ENCODE assay signal across 8 mouse cellular contexts in the genomic region with DNA sequence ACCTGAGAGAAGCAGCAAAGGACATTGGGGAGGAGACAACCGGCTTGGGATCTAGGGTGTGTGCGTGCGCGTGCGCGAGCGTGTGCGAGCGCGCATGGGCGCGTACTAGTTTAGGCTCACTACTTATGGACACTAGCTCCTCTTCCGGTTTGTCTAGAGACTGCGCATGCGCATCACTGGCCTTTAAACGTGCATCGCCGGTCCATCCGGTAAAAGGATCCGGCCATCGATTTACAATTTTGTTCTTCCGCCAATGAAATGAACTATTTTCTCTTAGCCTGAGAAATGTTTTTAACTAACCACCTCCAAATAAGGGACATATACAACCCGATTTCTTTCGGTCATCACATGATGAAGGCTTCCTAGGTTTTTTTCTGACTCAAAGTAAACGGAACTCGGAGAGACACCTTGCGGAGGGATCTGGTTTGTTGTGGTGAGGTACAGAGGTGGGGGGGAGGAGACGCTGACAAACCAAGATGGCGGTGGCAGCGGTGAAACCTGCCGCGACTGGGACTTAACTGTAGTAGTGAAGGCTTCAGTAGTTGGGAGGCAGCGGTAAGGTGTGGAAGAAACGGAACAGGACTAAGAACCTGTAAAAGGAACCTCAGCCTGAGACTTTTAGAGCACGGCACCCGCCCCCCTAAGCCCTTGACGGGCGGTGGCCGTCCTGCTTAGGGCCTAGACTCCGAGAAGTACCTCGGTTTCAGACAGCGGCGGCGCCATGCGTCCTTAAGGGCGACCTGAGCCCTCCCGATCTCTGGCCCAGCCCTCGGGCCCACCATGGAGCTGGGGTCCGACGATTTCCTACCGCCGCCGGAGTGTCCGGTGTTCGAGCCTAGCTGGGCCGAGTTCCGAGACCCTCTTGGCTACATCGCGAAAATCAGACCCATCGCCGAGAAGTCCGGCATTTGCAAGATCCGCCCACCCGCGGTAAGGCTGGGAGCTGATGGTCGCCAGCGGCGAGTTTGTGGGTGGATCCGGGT. TPM values are rescaled to one million over a fixed set of nuclear protein-coding genes. Genes with fewer than 3 reads are reported as not detected.
DNase-seq lines count a peak whose midpoint lies in the region; ATAC-seq and TF ChIP-seq lines count a peak whose summit lies in the region.

A gene (plus strand): TSS at position 240 of the 983 bp plus-strand sequence.

- under 1% methylated on average over 69 of the region's 69 CpGs for WGBS in heart, embryonic 11.5 days (ENCODE audit: insufficient replicate concordance)
- under 1% methylated on average over 69 of the region's 69 CpGs for WGBS in kidney, embryonic 16.5 days
- WGBS in liver, adult 2 months: under 1% methylated on average over 59 of the region's 69 CpGs

- peak; percentile 100 for DNase-seq in brain, embryonic 14.5 days (ENCODE audit: low read depth)
- peak; percentile 95 for DNase-seq in liver, adult 2 months (ENCODE audit: extremely low read depth, low read depth, low spot score)
- DNase-seq in splenic B cell, adult 2 months (ENCODE audit: low read depth, low spot score): peak; percentile 97

- H3K4me1 ChIP-seq in erythroblast, embryonic 14.5 days (ENCODE audit: control insufficient read depth): peaks cover 29% of the 10 kb centered on the region
- H3K4me1 ChIP-seq in heart, embryonic 11.5 days (ENCODE audit: control insufficient read depth, insufficient read depth, low read length): peaks cover 11% of the 10 kb centered on the region
- peaks cover 11% of the 10 kb centered on the region for H3K4me1 ChIP-seq in kidney, embryonic 16.5 days (ENCODE audit: insufficient read depth, low read length)
- peaks cover 12% of the 10 kb centered on the region for H3K4me1 ChIP-seq in liver, adult 2 months (ENCODE audit: control insufficient read depth, insufficient read depth, low read length)

- TF ChIP-seq POLR2A in brain, embryonic 14.5 days (IDR thresholded peaks at IDR 0.05; ENCODE audit: borderline replicate concordance, extremely low read depth, insufficient read depth, insufficient read length, poor library complexity, severe bottlenecking): peak; percentile 39; the same call in 1 of the 2 replicates
- 0 out of 2 replicates have a peak, but pooled peaks have one; percentile 50 for TF ChIP-seq POLR2A in liver, adult 2 months (IDR thresholded peaks at IDR 0.05; ENCODE audit: extremely low read depth, insufficient read depth, low read length)
- peak; percentile 76 for TF ChIP-seq POLR2A in myocyte (IDR thresholded peaks at IDR 0.05; ENCODE audit: insufficient read length, low read depth)

- H3K27me3 ChIP-seq in C2C12 (ENCODE audit: control insufficient read depth, insufficient read depth, insufficient read length) (no peaks in the 10 kb centered on the region), myocyte (ENCODE audit: control insufficient read depth, insufficient read depth, insufficient read length) (no peaks in the 10 kb centered on the region)
- H3K27me3 ChIP-seq in erythroblast, embryonic 14.5 days (ENCODE audit: control insufficient read depth): no peaks in the 10 kb centered on the region
- H3K27me3 ChIP-seq in heart, embryonic 11.5 days (ENCODE audit: control insufficient read depth, insufficient read depth, low read length): no peaks in the 10 kb centered on the region; the same call in 1 of the 2 replicates
- H3K27me3 ChIP-seq in kidney, embryonic 16.5 days (ENCODE audit: insufficient read depth, low read length): no peaks in the 10 kb centered on the region
- no peaks in the 10 kb centered on the region for H3K27me3 ChIP-seq in liver, adult 2 months (ENCODE audit: control insufficient read depth, insufficient read depth, low read length)
- no peaks in the 10 kb centered on the region for H3K27me3 ChIP-seq in splenic B cell, adult 2 months (ENCODE audit: control insufficient read depth, insufficient read depth, low read length, poor library complexity, severe bottlenecking)

- peak; percentile 97 for ATAC-seq in heart, embryonic 11.5 days (replicated peaks; ENCODE audit: insufficient number of reproducible peaks, low FRiP score, low TSS enrichment)
- peak; percentile 99 for ATAC-seq in kidney, embryonic 16.5 days (ENCODE audit: low FRiP score, low TSS enrichment)

- peak within 1 kb of the TSS; percentile 97 for H3K9ac ChIP-seq in heart, embryonic 11.5 days (ENCODE audit: low read depth, low read length)
- H3K9ac ChIP-seq in kidney, embryonic 16.5 days (replicated peaks; ENCODE audit: low read length): peak within 1 kb of the TSS; percentile 97
- peak within 1 kb of the TSS; percentile 98 for H3K9ac ChIP-seq in liver, adult 2 months (ENCODE audit: low read depth, low read length)

- H3K4me2 ChIP-seq in heart, embryonic 11.5 days: peak within 1 kb of the TSS; percentile 65
- H3K4me2 ChIP-seq in kidney, embryonic 16.5 days (replicated peaks; ENCODE audit: low read depth, low read length): peak within 1 kb of the TSS; percentile 67
- peak within 1 kb of the TSS; percentile 89 for H3K4me2 ChIP-seq in myocyte (ENCODE audit: low read depth)

- peak within 1 kb of the TSS; percentile 50 for H3K27ac ChIP-seq in heart, embryonic 11.5 days (ENCODE audit: low read depth, low read length)
- H3K27ac ChIP-seq in kidney, embryonic 16.5 days (ENCODE audit: low read length): peak within 1 kb of the TSS; percentile 76
- peak within 1 kb of the TSS; percentile 91 for H3K27ac ChIP-seq in liver, adult 2 months (replicated peaks; ENCODE audit: insufficient read depth, low read depth, low read length)

- peaks cover 14% of the 10 kb centered on the region for H3K36me3 ChIP-seq in C2C12 (ENCODE audit: control insufficient read depth, insufficient read depth)
- peaks cover 27% of the 10 kb centered on the region for H3K36me3 ChIP-seq in erythroblast, embryonic 14.5 days (ENCODE audit: control insufficient read depth)
- H3K36me3 ChIP-seq in heart, embryonic 11.5 days (ENCODE audit: control insufficient read depth, insufficient read depth, low read length): no peaks in the 10 kb centered on the region
- H3K36me3 ChIP-seq in kidney, embryonic 16.5 days (ENCODE audit: insufficient read depth, low read length): peaks cover 6% of the 10 kb centered on the region; the same call in 1 of the 2 replicates
- peaks cover 7% of the 10 kb centered on the region; the same call in 1 of the 2 replicates for H3K36me3 ChIP-seq in liver, adult 2 months (ENCODE audit: control insufficient read depth, insufficient read depth, low read length)
- H3K36me3 ChIP-seq in myocyte (ENCODE audit: control insufficient read depth, insufficient read depth): no peaks in the 10 kb centered on the region
- no peaks in the 10 kb centered on the region for H3K36me3 ChIP-seq in splenic B cell, adult 2 months (ENCODE audit: control insufficient read depth, insufficient read depth, low read length, poor library complexity, severe bottlenecking)

- peak within 1 kb of the TSS; percentile 99 for H3K4me3 ChIP-seq in C2C12 (ENCODE audit: insufficient read depth, poor library complexity, severe bottlenecking)
- H3K4me3 ChIP-seq in erythroblast, embryonic 14.5 days (replicated peaks): peak within 1 kb of the TSS; percentile 100
- H3K4me3 ChIP-seq in heart, embryonic 11.5 days (ENCODE audit: low read depth, low read length): peak within 1 kb of the TSS; percentile 87
- H3K4me3 ChIP-seq in kidney, embryonic 16.5 days (ENCODE audit: low read length): peak within 1 kb of the TSS; percentile 96
- peak within 1 kb of the TSS; percentile 97 for H3K4me3 ChIP-seq in liver, adult 2 months (ENCODE audit: insufficient read depth, low read depth, low read length)
- H3K4me3 ChIP-seq in myocyte: peak within 1 kb of the TSS; percentile 98

- no peak for TF ChIP-seq CTCF in C2C12 (IDR thresholded peaks at IDR 0.05; ENCODE audit: control insufficient read depth, insufficient read depth, insufficient read length)
- no peak for TF ChIP-seq CTCF in brain, embryonic 14.5 days (IDR thresholded peaks at IDR 0.05; ENCODE audit: borderline replicate concordance, extremely low read depth, insufficient read depth, insufficient read length)
- no peak for TF ChIP-seq CTCF in liver, adult 2 months (IDR thresholded peaks at IDR 0.05; ENCODE audit: low read depth, low read length)

- peak within 1 kb of the TSS; percentile 99 for H3ac ChIP-seq in C2C12 (ENCODE audit: control insufficient read depth, insufficient read length, low read depth)
- H3ac ChIP-seq in myocyte (ENCODE audit: control insufficient read depth, insufficient read length): peak within 1 kb of the TSS; percentile 27

- no peaks in the 10 kb centered on the region for H3K9me3 ChIP-seq in erythroblast, embryonic 14.5 days (ENCODE audit: control insufficient read depth, low read length)
- H3K9me3 ChIP-seq in heart, embryonic 11.5 days (replicated peaks; ENCODE audit: control insufficient read depth, low read length): no peaks in the 10 kb centered on the region
- no peaks in the 10 kb centered on the region for H3K9me3 ChIP-seq in kidney, embryonic 16.5 days (ENCODE audit: low read length)

- peaks cover 44% of the 10 kb centered on the region for H3K79me3 ChIP-seq in C2C12 (ENCODE audit: low read depth)

- peaks cover 49% of the 10 kb centered on the region for H3K79me2 ChIP-seq in C2C12 (ENCODE audit: control insufficient read depth, insufficient read depth)
- H3K79me2 ChIP-seq in liver, adult 2 months (ENCODE audit: control insufficient read depth, insufficient read depth, low read length): peaks cover 26% of the 10 kb centered on the region
- H3K79me2 ChIP-seq in myocyte (ENCODE audit: control insufficient read depth, insufficient read depth): peaks cover 47% of the 10 kb centered on the region

TF ChIP-seq in C2C12, 6 proteins besides CTCF, POLR2A, EP300 and RAD21 (continues in another document):
- no peak for TF ChIP-seq MYOG (IDR thresholded peaks at IDR 0.05; ENCODE audit: control insufficient read depth, extremely low read depth, insufficient read length)
- TF ChIP-seq FOSL1 (IDR thresholded peaks at IDR 0.05; ENCODE audit: insufficient read depth, low read length, poor library complexity, severe bottlenecking): no peak
- no peak for TF ChIP-seq CEBPB (IDR thresholded peaks at IDR 0.05; ENCODE audit: low read depth)
- no peak for TF ChIP-seq USF1 (IDR thresholded peaks at IDR 0.05; ENCODE audit: low read depth)

TF ChIP-seq in myocyte, 11 proteins besides CTCF, POLR2A, EP300 and RAD21 (continues in another document):
- TF ChIP-seq MYOG (IDR thresholded peaks at IDR 0.05; ENCODE audit: control insufficient read depth in 1 of 3, insufficient read depth in 1 of 3, insufficient read length in 2 of 3, low read depth in 2 of 3): no peak
- no peak for TF ChIP-seq CEBPB (IDR thresholded peaks at IDR 0.05; ENCODE audit: insufficient read depth, poor library complexity, severe bottlenecking)
- peak; percentile 90 for TF ChIP-seq SRF (IDR thresholded peaks at IDR 0.05; ENCODE audit: control insufficient read depth, insufficient read length, low read depth)

RNA-seq across cellular contexts. Expression of the gene that starts here (rescaled TPM):
- polyA plus RNA-seq in C2C12 (2012; fragmentation: generic; extraction: Trizol) (35.7 TPM), myocyte (2012; fragmentation: generic; extraction: Trizol) (36.6 TPM)
- polyA plus RNA-seq in brain, embryonic 14.5 days (2012; rRNA removed): 43.6 and 57.9 TPM in 2 replicates
- polyA plus RNA-seq in erythroblast, embryonic 14.5 days (2012): 13.9 and 17.9 TPM in 2 replicates
- 28.6 and 30.2 TPM in 2 replicates for polyA plus RNA-seq in heart, embryonic 11.5 days (2014; fragmentation: Nextera tagmentation; extraction: Ambion mirVana)
- 50.0 and 51.7 TPM in 2 replicates for polyA plus RNA-seq in kidney, embryonic 16.5 days (2015; fragmentation: Nextera tagmentation; extraction: Ambion mirVana)
- total RNA-seq in liver, adult 2 months (2014; rRNA removed): 22.1 and 25.2 TPM in 2 replicates
- 49.0 and 65.5 TPM in 2 replicates for polyA plus RNA-seq in liver, adult 2 months (2012; rRNA removed)

Comparison
In these comparisons a context has a peak if more than half of its experiments do, and no peak if none do; other contexts are left out.
1. Peak in every context shown above with its lines: DNase-seq, ATAC-seq, H3K4me3 ChIP-seq and H3K27ac ChIP-seq.